Mouse (Mus musculus): ENCODE data around the gene Klhl1.

Gene Klhl1

DNA sequence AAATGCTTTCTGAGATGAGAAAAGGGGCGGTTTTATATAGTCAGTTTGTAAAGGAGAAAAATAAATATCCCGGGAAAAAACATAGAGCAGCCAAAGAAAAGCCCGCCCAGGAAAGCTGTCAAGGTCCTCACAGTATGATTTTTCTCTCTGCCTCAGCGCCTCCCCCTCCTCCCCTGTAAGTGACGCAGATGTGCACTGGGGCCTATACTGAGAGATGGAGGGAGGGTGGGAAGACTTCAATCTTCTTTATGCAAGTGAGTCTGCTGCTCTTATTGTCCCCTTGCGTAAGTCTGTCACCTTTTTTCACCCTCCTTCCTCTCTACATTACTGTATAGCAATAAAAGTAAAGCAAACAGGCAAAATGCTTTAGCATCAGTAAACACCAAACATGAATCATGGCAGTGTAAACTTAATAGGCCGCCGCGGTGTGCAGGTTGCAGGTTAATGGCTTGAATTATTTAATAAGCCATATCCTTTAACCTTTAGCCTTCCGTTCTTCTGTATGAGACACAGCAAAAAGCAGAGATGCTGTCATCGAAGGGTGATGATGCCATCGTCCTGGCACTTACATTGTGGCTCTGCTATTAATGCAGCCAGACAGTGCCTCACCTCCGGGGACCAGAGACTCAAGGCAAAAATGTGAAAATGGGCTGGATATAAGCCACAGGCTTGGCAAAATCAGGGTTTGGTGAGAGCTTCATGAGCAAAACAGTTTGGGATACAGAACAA lies at the start of gene Klhl1:
Klhl1 (minus strand) TSS at position 149 of the 729 bp plus-strand sequence.
- DNase-seq, result peak in 1 of 2 experiments; percentile 2

DNA sequence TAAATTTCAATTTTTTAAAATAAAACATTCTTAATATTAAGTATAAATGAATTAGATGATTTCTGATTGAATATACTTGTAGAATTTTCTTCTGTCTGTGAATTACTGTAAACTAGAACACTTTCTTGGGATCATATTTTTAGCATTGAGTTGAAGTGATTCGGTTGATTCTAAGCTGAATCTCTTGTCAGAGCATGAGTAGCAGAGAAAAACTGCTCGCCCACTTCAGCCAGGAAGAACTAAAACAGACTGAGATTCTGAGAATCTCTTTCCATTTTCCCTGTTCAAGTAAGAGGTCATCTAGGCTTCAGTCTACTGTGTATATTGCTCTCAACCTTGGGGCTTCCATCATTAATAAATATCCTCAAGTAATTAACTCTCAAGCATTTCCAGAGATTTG lies 34.8 kb upstream of the Klhl1 start:
- no peak for DNase-seq

DNA sequence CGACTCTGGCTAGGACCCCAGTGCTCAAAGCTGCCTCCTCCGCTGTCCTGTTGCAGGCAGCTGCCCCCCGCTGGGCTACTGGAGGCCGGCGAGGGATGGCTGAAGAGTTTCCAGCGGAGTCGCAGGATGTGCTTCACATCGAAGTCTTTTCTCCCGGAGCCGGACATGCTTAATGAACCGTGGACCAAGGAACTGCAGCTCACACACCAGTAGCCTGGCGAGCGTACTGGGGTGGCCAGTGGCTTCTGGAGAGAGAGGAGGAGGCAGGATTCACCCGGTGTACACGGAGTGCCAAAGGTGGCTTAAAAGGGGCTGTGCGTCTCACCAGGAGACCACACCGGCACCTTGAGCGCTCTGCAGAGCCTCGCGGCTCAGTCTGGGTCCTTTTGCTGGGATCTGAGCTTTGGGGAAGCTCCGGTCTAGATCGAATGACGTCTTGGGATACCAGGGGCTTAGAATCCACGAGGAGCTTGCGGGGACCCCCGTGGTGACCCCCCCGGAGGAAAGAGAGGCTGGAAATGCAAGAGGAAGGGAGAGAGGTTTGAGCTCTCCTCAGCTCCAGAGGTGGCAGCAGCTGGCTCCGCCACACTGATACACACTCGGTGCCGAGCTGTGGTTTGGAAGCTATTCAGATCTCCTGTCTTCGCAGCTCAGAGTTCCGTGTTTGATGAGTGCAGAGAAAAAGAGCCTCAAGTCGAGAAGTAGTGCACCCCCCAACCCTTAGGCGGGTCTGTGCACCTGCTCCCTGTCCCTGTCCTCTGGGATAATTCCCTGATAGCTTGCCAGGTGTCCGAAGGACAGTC lies 550 bp downstream of the Klhl1 start:
- DNase-seq, result peak; percentile 10 to 19

DNA sequence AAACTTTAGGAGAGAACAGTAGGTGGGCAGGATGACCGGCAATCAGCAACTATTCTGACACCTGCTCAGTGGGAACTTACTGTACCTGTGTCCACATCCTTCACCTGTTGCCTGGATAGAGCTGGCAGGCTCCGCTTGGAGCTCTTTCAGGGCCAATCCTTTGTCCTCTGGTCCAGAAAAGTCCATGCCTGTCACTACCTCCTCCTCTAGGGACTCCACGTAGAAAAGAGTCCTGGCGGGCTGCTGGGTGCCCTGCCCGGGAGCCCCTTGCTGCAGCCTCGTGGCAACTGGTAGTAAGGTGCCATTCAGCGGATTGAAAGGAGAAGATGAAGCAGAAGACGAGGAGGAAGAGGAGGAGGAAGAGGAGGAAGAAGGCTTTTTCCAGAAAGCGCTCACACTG lies 1.2 kb downstream of the Klhl1 start:
- no peak for DNase-seq

DNA sequence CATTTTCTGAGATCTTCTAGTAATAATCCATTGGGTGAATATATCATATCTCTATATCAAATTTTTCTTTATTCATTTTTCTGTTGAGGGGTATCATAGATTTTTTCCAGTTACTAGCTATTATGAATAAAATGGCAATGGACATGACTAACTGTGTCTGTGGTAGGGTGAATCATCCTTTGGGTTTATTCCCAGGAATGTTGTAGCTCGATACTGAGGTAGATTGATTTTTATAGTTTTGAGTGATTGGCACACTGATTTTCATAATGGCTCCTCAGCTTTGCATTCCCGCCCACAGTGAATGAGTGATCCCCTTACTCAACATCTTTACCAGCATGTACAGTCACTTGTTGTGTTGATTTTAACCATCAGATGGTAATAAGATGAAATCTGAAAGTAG lies 19.0 kb downstream of the Klhl1 start:
- DNase-seq, result no peak

DNA sequence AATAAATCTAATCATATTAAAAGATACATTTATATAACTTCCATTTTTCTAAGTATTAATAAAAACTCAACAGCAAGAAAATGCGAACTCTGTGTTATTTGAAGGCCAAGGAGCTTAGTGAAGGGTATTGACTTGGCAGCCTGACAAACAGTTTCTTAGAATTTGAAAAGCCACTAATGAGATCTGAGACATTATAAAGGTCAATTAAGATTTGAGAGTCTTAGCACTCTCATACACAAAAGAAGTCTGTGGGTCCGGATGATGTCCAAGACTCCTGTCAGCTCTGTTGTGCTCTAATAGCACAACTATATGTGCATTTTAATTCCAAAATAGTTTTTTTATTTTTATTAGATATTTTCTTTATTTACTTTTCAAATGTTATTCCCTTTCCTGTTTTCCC lies 47.1 kb downstream of the Klhl1 start:
- DNase-seq, result no peak

DNA sequence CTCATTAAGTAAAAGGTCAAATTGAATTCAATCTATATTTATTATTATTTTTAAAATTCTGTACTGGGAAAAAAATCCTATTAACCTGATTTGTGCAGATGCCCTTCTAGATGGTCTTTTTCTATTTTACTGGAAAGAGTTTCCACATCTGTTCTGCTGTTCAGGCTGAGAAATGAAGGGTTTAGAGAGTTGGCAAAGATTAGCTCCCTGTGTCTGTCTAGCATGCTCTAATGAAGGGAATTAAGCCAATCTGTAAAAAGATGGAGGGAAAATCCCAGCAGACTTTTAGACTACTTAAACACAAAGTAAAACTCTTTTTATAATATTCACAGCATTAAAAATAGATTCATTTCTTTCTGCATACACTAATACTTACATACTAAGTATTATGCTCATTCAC lies 47.6 kb downstream of the Klhl1 start:
- no peak for DNase-seq

DNA sequence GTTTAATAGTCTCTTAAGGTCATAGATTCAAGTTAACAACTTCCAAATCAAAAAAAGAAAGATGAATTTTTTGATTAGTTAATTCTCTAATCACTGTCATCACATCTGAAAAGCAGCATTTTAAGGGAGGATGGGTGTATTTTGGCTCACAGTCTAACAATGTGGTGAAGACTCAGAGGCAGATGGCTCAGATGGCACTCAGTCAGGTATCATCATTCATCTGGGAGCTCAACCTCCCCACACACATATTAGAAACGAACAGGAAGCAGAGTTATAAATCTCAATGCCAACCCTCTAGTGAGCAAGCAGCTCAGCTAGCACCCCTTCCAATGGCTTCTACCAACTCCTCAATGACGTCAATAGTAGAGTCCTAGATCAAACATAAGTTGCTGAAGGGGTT lies 57.1 kb downstream of the Klhl1 start:
- DNase-seq, result no peak

DNA sequence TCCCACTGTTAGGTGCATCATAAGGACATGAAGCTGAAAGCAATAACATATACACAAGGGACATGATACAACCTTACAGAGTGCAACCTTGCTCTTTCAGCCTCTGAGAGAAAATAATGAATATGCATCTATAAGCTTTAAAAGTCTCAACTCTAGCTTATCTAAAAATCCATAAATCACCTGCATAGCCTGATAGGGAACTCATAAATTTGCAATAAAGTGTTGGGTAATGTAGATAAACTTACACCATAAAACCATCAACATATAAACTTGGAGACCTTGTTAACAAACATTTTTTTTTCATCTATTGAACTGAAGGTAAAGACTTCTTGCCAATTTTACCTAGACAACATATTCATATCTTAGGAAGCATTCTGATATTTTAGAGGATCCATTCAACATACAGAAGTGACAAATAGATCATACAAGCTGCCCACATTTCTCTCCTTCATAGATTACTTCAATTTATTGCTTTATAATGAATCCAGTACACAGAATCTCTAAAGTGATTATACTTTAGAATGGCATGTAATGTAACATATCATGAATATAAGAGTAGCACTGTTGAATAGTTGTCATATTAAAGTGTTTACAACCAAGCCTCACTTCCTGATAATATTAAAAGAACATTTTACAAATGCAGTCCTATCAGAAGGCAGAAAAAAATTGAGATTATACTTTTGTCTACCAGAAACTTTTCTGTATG lies 126.7 kb downstream of the Klhl1 start:
- no peak for DNase-seq

DNA sequence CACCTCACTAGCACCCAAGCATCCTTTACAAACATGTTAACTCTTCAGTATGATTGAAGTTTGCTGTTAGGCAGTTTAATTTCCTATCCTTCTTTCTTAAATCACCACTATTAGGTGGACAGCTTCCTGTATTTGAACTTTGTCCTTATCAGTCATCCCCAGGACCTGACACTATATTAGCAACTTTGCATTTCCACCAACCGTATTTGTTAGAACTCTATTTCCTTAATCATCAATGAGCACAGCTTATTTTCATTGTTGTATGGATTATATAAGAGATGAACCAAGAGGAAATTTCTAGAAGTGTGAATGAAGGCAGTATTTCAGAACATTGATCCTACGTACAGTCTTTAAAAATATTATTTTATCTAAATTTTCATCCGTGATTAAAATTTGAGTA lies 156.2 kb downstream of the Klhl1 start:
- no peak for DNase-seq

DNA sequence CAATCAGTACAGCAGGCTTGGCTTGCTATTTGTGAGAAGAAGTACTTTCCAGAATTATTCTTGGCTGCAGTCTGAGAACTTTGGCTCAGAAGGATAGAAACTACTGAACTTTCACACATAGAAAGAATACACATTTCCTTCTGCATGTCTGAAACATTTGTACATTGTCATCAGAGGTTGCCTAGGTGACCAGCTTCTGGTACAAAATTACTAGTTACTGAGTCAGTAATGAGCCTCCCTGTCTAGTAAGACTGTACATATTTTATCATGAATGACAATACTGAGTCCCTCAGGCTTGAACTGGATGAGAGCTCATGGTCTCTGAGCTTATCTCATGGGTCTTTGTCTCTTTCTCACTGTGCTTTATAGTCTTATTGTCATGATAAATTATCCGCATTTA lies 170.7 kb downstream of the Klhl1 start:
- DNase-seq, result no peak

DNA sequence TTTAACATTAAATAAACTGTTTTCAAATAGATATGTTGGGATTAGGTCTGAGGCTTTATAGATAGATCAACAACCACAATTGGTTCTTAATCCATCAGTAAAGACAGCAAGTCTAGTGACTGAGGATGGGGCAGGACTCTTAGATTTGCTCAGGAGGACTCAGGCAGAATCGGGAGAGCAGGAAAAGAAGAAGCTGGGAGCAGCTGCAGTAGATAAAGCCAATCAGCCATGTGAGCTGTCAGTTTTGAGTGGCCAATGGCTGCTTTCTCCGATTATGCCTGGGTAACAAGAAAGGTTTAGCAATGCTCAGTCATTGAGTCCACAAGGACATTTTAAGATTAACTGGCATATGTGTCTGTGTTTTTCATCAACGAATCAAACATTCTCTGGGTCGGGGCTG lies 187.8 kb downstream of the Klhl1 start:
- no peak for DNase-seq

DNA sequence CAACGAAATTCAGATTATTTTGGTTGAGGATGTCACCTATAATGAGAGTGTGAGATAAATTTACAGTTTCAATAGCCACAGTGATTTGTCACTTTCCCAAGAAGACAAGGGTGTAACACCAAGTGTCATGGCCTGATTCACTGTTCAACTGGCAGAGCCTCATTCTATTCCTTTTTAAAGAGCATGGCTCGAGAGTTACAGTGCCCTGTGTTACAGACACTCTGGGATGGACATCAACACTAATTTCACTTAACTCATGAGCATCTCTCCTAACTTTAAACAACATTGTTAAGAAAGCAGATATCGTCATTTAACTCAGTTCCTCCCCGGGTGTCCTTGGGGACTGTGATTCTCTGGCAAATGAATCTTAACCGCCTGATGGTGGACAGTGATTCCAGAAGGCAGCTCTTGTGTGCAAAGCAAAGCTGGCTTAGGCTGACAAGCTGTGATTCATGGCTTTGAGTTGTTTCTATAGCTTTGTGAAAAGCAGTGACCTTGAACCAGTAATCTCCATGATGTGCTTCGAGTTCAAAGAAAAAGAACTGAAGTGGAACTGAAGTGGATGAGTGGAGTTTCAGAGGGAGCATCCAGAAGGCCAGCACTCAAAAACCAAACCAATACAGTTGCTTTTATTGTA lies 301.0 kb downstream of the Klhl1 start:
- no peak for DNase-seq

DNA sequence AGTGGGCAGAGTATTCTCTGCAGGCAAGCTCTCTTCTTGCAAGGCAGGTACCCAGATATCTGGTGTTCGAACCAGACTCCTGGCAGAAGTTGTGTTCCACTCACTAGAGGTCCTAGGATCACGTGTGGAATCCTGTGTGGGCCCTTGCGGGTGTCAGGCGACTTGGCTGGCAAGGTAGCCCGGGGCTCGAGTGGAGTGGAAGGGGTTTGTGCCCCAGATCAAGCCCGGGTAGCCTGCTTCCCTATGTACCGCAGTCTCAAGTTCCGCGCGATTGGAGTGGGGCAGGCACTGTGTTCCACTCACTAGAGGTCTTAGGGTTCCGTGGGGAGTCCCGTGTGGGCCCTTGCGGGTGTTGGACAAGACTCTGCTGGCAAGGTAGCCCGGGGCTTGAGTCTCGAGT lies 324.1 kb downstream of the Klhl1 start:
- peak; percentile 2 to 3 for DNase-seq

DNA sequence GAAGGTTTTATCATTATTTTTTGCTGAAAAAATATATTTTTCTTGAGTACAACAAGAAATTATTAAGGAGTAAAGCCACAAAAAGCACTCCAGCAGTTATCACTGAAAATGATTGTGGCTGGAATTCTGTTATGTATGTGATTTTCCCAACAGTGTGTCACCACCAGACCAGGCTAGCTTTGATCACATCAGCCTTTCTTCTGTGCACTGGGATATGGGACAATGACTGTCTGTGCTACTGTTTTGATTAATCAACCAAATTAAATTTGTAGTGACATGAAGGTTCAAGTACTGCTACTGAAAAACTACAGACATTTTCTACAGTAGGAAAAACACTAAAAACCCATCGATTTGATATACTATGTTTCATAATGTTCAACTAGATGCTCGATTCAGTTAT lies 344.4 kb downstream of the Klhl1 start:
- no peak for DNase-seq

DNA sequence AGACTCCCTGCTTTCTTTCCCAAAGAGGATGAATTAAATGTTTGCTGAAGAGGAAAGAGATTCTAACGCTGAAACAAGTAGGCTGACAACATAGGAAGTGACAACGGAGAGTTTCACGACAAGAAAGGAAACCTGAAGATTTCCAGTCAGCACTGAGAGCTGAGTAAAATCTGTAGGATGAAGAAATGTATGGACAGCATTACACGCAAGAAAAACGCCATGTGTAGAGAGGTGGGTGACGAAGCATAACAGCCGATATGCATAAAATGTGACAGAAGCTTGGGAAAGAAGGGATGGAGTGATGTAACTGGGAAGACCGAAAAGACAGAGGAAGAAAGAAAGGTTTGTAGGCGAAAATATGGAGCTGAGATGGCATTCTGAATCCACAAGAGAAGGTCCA lies 375.8 kb downstream of the Klhl1 start:
- no peak for DNase-seq

DNA sequence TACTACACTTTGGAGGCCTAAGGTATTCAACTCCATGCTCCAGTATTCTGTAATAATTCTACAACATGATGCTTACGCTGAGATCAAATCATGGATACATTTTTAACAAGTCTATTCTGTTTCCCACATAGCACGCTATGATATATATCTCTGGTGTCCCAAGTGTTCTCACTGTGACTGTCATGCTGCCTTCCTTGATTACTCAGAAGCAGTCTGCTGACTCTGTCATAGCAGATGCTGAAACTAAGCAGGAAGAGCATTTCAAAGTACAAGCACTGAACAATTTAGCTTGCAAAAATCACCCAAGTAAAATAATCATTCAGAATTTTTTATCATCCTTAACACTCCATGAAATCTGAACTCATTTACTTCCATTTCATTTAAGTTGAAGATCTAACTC lies 378.7 kb downstream of the Klhl1 start:
- no peak for DNase-seq

DNA sequence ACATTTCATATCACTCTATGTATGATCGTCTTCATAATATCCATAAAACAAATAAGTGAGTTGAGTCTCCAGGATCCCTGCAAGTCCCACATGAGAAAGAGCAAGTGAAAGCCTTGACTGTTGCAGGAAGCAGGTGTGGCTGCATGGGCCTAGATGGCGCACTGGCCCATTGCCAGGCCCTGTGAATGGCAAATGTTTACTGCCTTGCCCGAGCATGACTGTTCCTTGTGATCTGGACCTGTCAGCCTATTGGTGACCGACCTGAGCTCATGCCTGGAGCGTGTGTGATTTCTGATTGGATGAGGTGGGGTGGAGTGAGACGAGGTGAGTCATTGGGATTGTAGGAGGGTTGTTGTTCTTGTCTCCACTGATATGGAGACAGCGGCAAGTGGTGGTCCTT lies 411.5 kb downstream of the Klhl1 start:
- peak; percentile 3 to 6 for DNase-seq

DNA sequence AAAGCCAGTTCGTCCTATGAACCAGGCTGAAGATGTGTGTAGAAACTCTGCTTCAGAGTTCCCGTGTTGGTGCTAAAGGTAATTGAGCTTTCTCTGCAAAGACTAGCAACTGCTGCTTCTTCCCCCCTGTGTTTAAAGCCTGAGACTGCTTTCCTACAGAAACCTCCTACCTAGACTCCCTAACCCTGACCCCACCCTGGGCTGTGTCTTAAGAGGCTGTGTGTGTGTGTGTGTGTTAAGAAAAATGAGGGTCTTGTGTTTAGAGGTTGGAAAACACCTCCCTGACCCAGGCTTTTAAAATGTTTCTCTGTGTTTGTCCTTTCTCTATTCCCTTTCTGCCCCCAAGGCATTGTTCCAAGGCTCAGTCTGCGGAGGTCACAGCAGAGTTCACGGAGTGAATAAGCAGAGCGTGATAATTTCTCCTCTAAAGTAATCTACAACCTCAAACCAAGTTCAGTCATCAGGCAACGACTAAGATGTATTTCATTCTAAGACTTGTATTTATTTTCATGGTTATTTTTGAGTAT lies 437.2 kb downstream of the Klhl1 start:
- DNase-seq, result no peak

DNA sequence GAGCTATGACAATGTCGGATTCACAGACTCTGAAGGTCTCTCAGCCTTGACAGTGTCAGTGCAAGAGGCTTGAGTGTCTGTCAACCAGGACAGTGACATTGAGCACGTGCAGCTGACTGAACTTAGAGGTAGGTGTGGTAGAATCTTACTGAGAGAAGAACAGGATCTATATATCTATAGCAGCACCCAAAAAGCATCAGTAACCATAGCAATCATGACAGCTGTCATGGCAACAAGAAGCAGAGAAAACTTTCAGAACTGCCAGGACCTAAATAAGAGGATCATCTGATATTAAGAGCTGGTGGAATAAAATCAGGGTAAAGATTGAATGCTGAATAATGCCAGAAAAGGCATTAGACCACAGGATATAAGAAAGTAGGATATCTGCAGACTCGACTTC lies 453.0 kb downstream of the Klhl1 start:
- DNase-seq, result no peak
